Mouse (Mus musculus) kidney, embryonic 14.5 days (tissue): ENCODE data around the gene Pcsk2. TPM values are rescaled to one million over a fixed set of nuclear protein-coding genes. Genes with fewer than 3 reads are reported as not detected.

ENCODE experiments used
- ATAC-seq: fragments of 200-750 bp; cut with Nextera tagmentation; 2 replicates; pipeline ENCODE4 v1.8.0; 2017; ENCODE audit warnings: moderate number of reproducible peaks, mild to moderate bottlenecking, moderate TSS enrichment, moderate library complexity; ENCODE audit not compliant: low FRiP score, low TSS enrichment
- H3K27ac ChIP-seq: fragments of 300-500 bp; sonication (generic); 2 replicates; pipeline ENCODE4 v1.5.1; 2014; ENCODE audit warnings: low read depth, mild to moderate bottlenecking, low read length, moderate library complexity, mixed read lengths
- H3K27me3 ChIP-seq: fragments of 300-500 bp; sonication (generic); 2 replicates; pipeline ENCODE4 v1.6.1; 2014; ENCODE audit warnings: mild to moderate bottlenecking, low read length; ENCODE audit not compliant: control insufficient read depth, insufficient read depth
- H3K36me3 ChIP-seq: fragments of 300-500 bp; sonication (generic); 2 replicates; pipeline ENCODE4 v1.6.1; 2014; ENCODE audit warnings: low read length, mixed read lengths; ENCODE audit not compliant: control insufficient read depth, insufficient read depth
- H3K4me1 ChIP-seq: fragments of 300-500 bp; sonication (generic); 2 replicates; pipeline ENCODE4 v1.6.1; 2014; ENCODE audit warnings: low read length, mixed read lengths; ENCODE audit not compliant: control insufficient read depth, insufficient read depth
- H3K4me2 ChIP-seq: fragments of 300-500 bp; sonication (generic); replicated peaks from 2 replicates; pipeline ENCODE4 v1.6.1; 2014; ENCODE audit warnings: low read depth, mild to moderate bottlenecking, low read length
- H3K4me3 ChIP-seq: fragments of 300-500 bp; sonication (generic); 2 replicates; pipeline ENCODE4 v1.5.1; 2014; ENCODE audit warnings: mild to moderate bottlenecking, low read length
- H3K9ac ChIP-seq: fragments of 300-500 bp; sonication (generic); 2 replicates; pipeline ENCODE4 v1.6.1; 2014; ENCODE audit warnings: low read depth, mild to moderate bottlenecking, low read length, moderate library complexity
- H3K9me3 ChIP-seq: fragments of 300-500 bp; sonication (generic); 2 replicates; pipeline ENCODE4 v1.6.1; 2016; ENCODE audit warnings: low read length; ENCODE audit not compliant: control insufficient read depth
- WGBS: fragments of 180-500 bp; shearing (Covaris S2); extraction: QIAGEN DNeasy Blood & Tissue Kit; methylation state at CpG from one replicate; pipeline ENCODE4 v1.1.7; 2014; 5-methylcytosine and 5-hydroxymethylcytosine counted together
- polyA plus RNA-seq: library from polyadenylated mRNA; unstranded; fragments of >200 nt; fragmentation: Nextera tagmentation; extraction: Ambion mirVana; gene quantifications from 2 replicates; pipeline ENCODE4 v1.2.1, GENCODE M21; 2014

The Pcsk2 gene
- polyA plus RNA-seq, result 1.7 and 2.0 TPM in 2 replicates

DNA sequence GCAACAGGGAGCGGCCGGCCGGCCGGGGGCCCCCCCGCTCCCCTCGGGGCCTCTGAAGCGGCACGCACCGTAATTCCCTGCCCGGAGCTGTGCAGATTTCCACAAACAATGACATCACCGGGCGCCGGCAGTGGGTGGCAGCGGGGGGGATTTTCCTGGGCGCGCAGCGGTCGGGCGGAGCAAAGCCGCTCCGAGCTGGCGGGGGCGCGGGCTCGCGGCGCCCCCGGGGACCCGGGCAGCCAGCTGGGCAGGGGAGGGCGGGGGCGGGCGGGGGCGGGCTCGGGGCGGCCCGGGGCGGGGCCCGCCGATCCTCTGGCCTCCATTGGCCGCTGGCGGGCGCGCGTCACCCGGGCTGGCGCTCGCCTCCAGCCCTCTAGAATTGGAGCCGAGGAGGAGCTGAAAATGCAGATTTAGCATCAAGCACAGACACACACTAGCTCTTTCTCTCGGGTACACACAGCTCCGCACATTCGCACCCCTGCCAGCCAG is at the start of gene Pcsk2:
Gene Pcsk2 (plus strand): TSS at position 399 of the 489 bp plus-strand sequence.
- ATAC-seq, result peak; percentile 91
- H3K9ac ChIP-seq, result peak within 1 kb of the TSS; percentile 40; the same call in 1 of the 2 replicates
- WGBS, result under 1% methylated on average over 14 of the region's 51 CpGs

DNA sequence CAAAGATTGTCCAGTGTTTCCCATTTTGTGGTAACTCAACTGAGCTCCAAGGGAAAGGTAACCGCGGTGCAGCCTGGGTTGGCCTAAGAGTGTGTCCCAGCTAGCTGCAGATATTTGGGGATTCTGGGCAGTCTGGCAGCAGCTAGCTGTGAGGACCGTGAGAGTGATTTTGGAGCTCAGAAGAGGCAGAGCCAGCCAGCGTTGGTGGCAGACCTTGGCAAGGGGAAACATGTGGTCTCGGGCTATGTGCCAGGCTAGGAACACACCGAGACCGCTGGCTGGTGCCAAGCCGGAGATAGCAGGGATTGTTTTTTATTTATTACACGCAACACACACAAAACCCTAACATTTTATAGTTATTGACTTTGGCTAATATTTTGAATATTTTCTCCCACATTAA is 45.1 kb upstream of the Pcsk2 start:
- Histone ChIP-seq H3K36me3 (no peaks in the 10 kb centered on the region), H3K9ac (no peak overlapping the region), H3K9me3 (no peaks in the 10 kb centered on the region), H3K4me1 (no peaks in the 10 kb centered on the region), H3K27ac (no peak overlapping the region), H3K27me3 (no peaks in the 10 kb centered on the region), H3K4me2 (no peak overlapping the region), H3K4me3 (no peak overlapping the region)
- 94% methylated on average over 9 of the region's 9 CpGs for WGBS
- no peak for ATAC-seq

More for the DNA sequence above, at the start of gene Pcsk2:
- peak within 1 kb of the TSS; percentile 81 for H3K4me2 ChIP-seq
- peaks cover 4% of the 10 kb centered on the region; the same call in 1 of the 2 replicates for H3K4me1 ChIP-seq
- peaks cover 46% of the 10 kb centered on the region for H3K27me3 ChIP-seq
- no peak within 1 kb of the TSS for H3K27ac ChIP-seq
- no peaks in the 10 kb centered on the region for H3K9me3 ChIP-seq
- peak within 1 kb of the TSS; percentile 48 for H3K4me3 ChIP-seq
- H3K36me3 ChIP-seq, result no peaks in the 10 kb centered on the region

- Histone ChIP-seq H3K27ac (no peak overlapping the region), H3K27me3 (no peaks in the 10 kb centered on the region), H3K4me2 (no peak overlapping the region), H3K4me1 (no peaks in the 10 kb centered on the region), H3K36me3 (no peaks in the 10 kb centered on the region), H3K9me3 (no peaks in the 10 kb centered on the region), H3K4me3 (no peak overlapping the region), H3K9ac (no peak overlapping the region)
- ATAC-seq, result no peak
- 45% methylated on average over 5 of the region's 5 CpGs for WGBS
Observed at GRCm38 (mm10) chr2:143501760-143502159, 44.2 kb upstream of the Pcsk2 start.

- 87% methylated on average over 3 of the region's 3 CpGs for WGBS
- H3K9me3 ChIP-seq, result no peaks in the 10 kb centered on the region
- H3K36me3 ChIP-seq, result no peaks in the 10 kb centered on the region
- no peak overlapping the region for H3K27ac ChIP-seq
- H3K4me1 ChIP-seq, result no peaks in the 10 kb centered on the region
- H3K4me3 ChIP-seq, result no peak overlapping the region
- no peak for ATAC-seq
- H3K4me2 ChIP-seq, result no peak overlapping the region
- H3K9ac ChIP-seq, result no peak overlapping the region
- no peaks in the 10 kb centered on the region for H3K27me3 ChIP-seq
Observed at GRCm38 (mm10) chr2:143502203-143502602, 43.8 kb upstream of the Pcsk2 start.

DNA sequence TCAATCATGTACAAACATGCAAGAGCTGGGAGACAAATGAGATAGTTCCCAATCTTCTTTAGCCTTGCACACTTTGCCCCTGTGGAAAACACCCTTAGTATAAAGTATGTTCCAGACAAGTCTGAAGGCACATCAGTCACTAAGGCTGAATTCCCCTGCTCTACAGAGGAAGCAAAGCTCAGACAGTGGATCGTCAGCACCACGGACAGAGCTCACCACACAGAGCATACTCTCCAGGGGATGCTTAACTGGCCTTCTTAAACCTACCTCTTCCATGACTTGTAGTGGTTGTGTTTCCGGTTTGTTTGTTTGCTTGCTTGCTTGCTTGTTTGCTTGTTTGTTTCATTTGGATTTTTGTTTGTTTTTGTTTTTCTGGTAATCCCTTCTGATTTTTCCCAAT is 9.5 kb upstream of the Pcsk2 start:
- Histone ChIP-seq H3K36me3 (no peaks in the 10 kb centered on the region), H3K4me1 (no peaks in the 10 kb centered on the region), H3K27ac (no peak overlapping the region), H3K4me3 (no peak overlapping the region), H3K4me2 (no peak overlapping the region), H3K9ac (no peak overlapping the region), H3K9me3 (no peaks in the 10 kb centered on the region), H3K27me3 (no peaks in the 10 kb centered on the region)
- 6% methylated on average over 3 of the region's 3 CpGs for WGBS
- ATAC-seq, result peak; percentile 81; the same call in 1 of the 2 replicates

DNA sequence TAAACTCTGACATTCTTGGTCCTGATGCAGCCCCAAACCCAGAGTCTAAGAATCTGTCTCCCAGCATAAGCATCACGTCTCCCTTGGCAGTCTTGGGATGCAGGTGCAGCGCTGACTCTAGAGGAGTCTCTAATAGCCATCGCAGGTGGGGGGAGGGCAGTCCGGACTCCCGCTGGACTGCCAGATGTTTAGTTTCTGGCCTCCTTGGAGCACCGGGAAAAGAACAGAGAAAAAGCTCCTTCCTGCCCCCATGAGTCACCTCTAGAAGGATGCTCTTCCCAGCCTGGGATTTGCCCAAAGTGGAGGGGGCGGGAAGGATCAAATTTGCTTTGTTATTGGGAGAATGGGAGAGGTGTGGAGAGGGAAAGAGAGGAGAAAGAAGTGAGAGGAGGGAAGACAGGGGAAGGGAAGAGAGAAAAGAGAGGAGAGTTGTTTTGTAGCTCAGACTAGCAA is 631 bp upstream of the Pcsk2 start:
- 1% methylated on average over 7 of the region's 7 CpGs for WGBS
- Histone ChIP-seq H3K36me3 (no peaks in the 10 kb centered on the region), H3K4me1 (peaks cover 4% of the 10 kb centered on the region; the same call in 1 of the 2 replicates), H3K9me3 (no peaks in the 10 kb centered on the region), H3K27ac (no peak overlapping the region), H3K4me2 (peak overlapping the region; percentile 81), H3K27me3 (peaks cover 46% of the 10 kb centered on the region), H3K9ac (peak overlapping the region; percentile 40; the same call in 1 of the 2 replicates), H3K4me3 (peak overlapping the region; percentile 48)
- no peak for ATAC-seq

- ATAC-seq, result peak; percentile 75; the same call in 1 of the 2 replicates
- Histone ChIP-seq H3K4me2 (peak overlapping the region; percentile 81), H3K9me3 (no peaks in the 10 kb centered on the region), H3K4me1 (peaks cover 4% of the 10 kb centered on the region; the same call in 1 of the 2 replicates), H3K4me3 (peak overlapping the region; percentile 48), H3K36me3 (no peaks in the 10 kb centered on the region), H3K27me3 (peaks cover 46% of the 10 kb centered on the region), H3K27ac (no peak overlapping the region), H3K9ac (no peak overlapping the region)
- WGBS, result 1% methylated on average over 33 of the region's 33 CpGs
Observed at GRCm38 (mm10) chr2:143546412-143547211, 656 bp downstream of the Pcsk2 start.

DNA sequence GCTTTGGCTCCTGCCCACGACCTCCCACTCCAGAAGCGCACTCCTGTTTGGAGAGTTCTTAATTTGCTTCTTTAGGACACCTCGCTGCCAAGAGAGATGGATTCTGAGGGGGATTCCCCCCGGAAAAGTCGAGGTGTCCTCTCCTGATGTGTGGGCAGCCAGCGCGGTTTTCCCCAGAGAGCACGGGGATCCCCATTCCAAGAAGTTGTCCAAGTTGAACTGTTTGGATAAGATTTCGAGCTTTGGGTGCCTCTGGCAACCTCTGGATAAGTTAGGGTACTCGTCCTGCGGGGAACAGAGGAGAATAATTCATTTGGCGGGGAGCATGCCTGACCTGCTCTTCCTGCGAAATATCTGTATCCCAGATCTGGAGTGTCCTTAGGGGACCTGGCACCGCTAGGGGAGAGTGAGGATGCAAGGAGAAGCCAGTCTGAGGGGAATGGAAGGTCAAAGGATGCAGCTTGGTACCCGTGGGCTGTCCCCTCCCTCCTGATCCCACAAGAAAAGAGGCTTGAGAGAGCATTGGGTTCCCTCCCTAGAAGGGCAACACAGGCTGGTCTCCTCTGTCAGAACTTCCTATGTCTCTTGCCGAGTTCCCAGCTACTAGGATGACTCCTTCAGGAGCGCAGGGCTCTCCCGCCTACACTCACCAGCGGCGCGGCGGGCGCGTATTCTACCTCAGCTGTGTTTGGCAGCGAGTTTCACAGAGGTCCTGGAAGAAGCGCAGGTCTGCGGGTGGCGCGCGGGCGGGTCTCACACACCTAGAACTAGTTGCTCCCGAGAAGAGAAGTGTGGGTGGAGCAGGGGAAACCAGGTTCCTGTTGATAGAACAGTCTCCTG is 1.5 kb downstream of the Pcsk2 start:
- no peaks in the 10 kb centered on the region for H3K36me3 ChIP-seq
- peak overlapping the region; percentile 48; the same call in 1 of the 2 replicates for H3K4me3 ChIP-seq
- no peaks in the 10 kb centered on the region for H3K9me3 ChIP-seq
- ATAC-seq, result no peak
- H3K9ac ChIP-seq, result no peak overlapping the region
- no peak overlapping the region for H3K27ac ChIP-seq
- H3K27me3 ChIP-seq, result peaks cover 46% of the 10 kb centered on the region
- under 1% methylated on average over 32 of the region's 32 CpGs for WGBS
- H3K4me2 ChIP-seq, result no peak overlapping the region
- peaks cover 4% of the 10 kb centered on the region; the same call in 1 of the 2 replicates for H3K4me1 ChIP-seq
